Mouse (Mus musculus): ENCODE measurements at regions not wholly inside any gene's neighbourhood (a gene's known extent, or its start where the extent isn't known, plus 50 kb on each side); places are given as distances from the start of the nearest gene placed in this dataset.

GRCm38 (mm10) chr10:117440225-117440976, 60.6 kb upstream of the Cpsf6 start:
- H3K27me3 ChIP-seq (replicated peaks; ENCODE audit: control insufficient read depth, insufficient read depth, low read length) = 0 out of 2 replicates have a peak, but pooled peaks cover 3% of the 10 kb centered on the region
- H3K9me3 ChIP-seq (replicated peaks; ENCODE audit: control insufficient read depth, low read length) = no peaks in the 10 kb centered on the region; the same call in 1 of the 2 replicates
- peaks cover 4% of the 10 kb centered on the region; the same call in 1 of the 2 replicates for H3K4me1 ChIP-seq (ENCODE audit: control insufficient read depth, insufficient read depth, low read length)
- 79% methylated on average over 9 of the region's 9 CpGs for WGBS
- no peak overlapping the region for H3K4me3 ChIP-seq (ENCODE audit: low read depth, low read length)
- no peak for ATAC-seq
- no peak for DNase-seq (ENCODE audit: low spot score)
- H3K27ac ChIP-seq (ENCODE audit: low read depth, low read length) = no peak overlapping the region
- H3K36me3 ChIP-seq (ENCODE audit: control insufficient read depth, insufficient read depth, low read length) = no peaks in the 10 kb centered on the region
- no peak overlapping the region for H3K4me2 ChIP-seq (ENCODE audit: low read length)
- H3K9ac ChIP-seq (ENCODE audit: low read length) = no peak overlapping the region

GRCm38 (mm10) chr10:117439206-117440110, 59.6 kb upstream of the Cpsf6 start:
- Histone ChIP-seq H3K9ac (ENCODE audit: low read length) (no peak overlapping the region), H3K4me3 (ENCODE audit: low read depth, low read length) (no peak overlapping the region), H3K4me2 (ENCODE audit: low read length) (no peak overlapping the region), H3K4me1 (ENCODE audit: control insufficient read depth, insufficient read depth, low read length) (peaks cover 9% of the 10 kb centered on the region), H3K27me3 (replicated peaks; ENCODE audit: control insufficient read depth, insufficient read depth, low read length) (0 out of 2 replicates have a peak, but pooled peaks cover 3% of the 10 kb centered on the region), H3K36me3 (ENCODE audit: control insufficient read depth, insufficient read depth, low read length) (no peaks in the 10 kb centered on the region), H3K9me3 (replicated peaks; ENCODE audit: control insufficient read depth, low read length) (no peaks in the 10 kb centered on the region; the same call in 1 of the 2 replicates), H3K27ac (ENCODE audit: low read depth, low read length) (no peak overlapping the region)
- DNase-seq (ENCODE audit: low spot score) = no peak
- no peak for ATAC-seq
- WGBS = 93% methylated on average over 3 of the region's 3 CpGs

GRCm38 (mm10) chr10:117438614-117439193, 58.9 kb upstream of the Cpsf6 start:
- ATAC-seq = no peak
- Histone ChIP-seq H3K27me3 (replicated peaks; ENCODE audit: control insufficient read depth, insufficient read depth, low read length) (0 out of 2 replicates have a peak, but pooled peaks cover 3% of the 10 kb centered on the region), H3K9ac (ENCODE audit: low read length) (no peak overlapping the region), H3K4me1 (ENCODE audit: control insufficient read depth, insufficient read depth, low read length) (peaks cover 9% of the 10 kb centered on the region), H3K4me2 (ENCODE audit: low read length) (no peak overlapping the region), H3K9me3 (replicated peaks; ENCODE audit: control insufficient read depth, low read length) (no peaks in the 10 kb centered on the region; the same call in 1 of the 2 replicates), H3K4me3 (ENCODE audit: low read depth, low read length) (no peak overlapping the region), H3K27ac (ENCODE audit: low read depth, low read length) (no peak overlapping the region), H3K36me3 (ENCODE audit: control insufficient read depth, insufficient read depth, low read length) (no peaks in the 10 kb centered on the region)
- WGBS = 88% methylated on average over 3 of the region's 3 CpGs
- DNase-seq (ENCODE audit: low spot score) = no peak

- Histone ChIP-seq H3K4me2 (ENCODE audit: low read length) (no peak overlapping the region), H3K9me3 (replicated peaks; ENCODE audit: control insufficient read depth, low read length) (no peaks in the 10 kb centered on the region; the same call in 1 of the 2 replicates), H3K9ac (ENCODE audit: low read length) (no peak overlapping the region), H3K4me1 (ENCODE audit: control insufficient read depth, insufficient read depth, low read length) (peaks cover 9% of the 10 kb centered on the region), H3K36me3 (ENCODE audit: control insufficient read depth, insufficient read depth, low read length) (no peaks in the 10 kb centered on the region), H3K4me3 (ENCODE audit: low read depth, low read length) (no peak overlapping the region), H3K27ac (ENCODE audit: low read depth, low read length) (no peak overlapping the region), H3K27me3 (replicated peaks; ENCODE audit: control insufficient read depth, insufficient read depth, low read length) (0 out of 2 replicates have a peak, but pooled peaks cover 3% of the 10 kb centered on the region)
- DNase-seq (ENCODE audit: low spot score) (no peak), ATAC-seq (no peak)
- 93% methylated on average over 2 of the region's 2 CpGs for WGBS
Measured at GRCm38 (mm10) chr10:117437970-117438369, 58.2 kb upstream of the Cpsf6 start.

DNA sequence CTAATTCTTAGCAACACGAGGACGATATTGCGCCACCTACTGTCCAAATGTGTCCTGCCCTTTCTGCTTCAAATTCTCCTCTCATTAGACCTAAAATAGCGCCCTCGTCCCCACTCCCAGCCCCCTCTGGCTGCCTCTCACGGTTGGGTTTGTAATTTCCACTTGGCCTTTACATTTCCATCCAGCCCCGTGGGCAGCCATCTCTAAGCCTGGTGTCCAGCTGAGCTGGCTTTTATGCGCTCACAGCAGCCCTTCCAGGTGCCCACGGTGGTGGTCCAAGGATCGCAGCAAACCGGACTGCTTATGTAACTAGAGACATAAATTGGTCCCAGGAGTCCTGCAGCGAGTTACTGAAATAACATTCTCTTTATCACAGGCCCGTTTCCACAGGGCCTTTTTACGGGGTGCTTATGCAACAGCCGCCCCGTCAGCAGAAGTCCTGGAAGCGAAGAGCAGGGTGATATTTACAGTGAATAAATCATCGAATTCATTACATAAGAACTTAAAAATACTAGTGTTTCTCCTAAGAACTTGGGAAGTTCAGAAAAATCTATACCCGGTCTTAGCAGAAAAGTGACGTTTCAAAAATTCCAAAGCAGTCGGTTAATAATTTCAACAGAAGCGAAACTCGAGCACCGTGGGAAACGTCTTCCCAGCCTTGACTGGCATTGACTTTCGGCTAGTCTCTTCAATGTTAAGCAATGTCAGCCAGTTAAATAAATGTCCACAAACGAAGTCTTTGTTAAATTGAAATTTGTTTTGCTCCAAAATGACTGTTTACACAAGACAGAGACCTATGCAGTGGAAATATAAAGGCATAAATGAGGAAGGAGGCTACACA, 57.3 kb upstream of the Cpsf6 start:
- peak; percentile 65 for DNase-seq (ENCODE audit: low spot score)
- 44% methylated on average over 27 of the region's 27 CpGs for whole genome bisulfite sequencing
- Histone ChIP-seq H3K27me3 (replicated peaks; ENCODE audit: control insufficient read depth, insufficient read depth, low read length) (0 out of 2 replicates have a peak, but pooled peaks cover 3% of the 10 kb centered on the region), H3K4me2 (ENCODE audit: low read length) (no peak overlapping the region), H3K9ac (ENCODE audit: low read length) (no peak overlapping the region), H3K27ac (ENCODE audit: low read depth, low read length) (no peak overlapping the region), H3K9me3 (replicated peaks; ENCODE audit: control insufficient read depth, low read length) (no peaks in the 10 kb centered on the region), H3K36me3 (ENCODE audit: control insufficient read depth, insufficient read depth, low read length) (no peaks in the 10 kb centered on the region), H3K4me1 (ENCODE audit: control insufficient read depth, insufficient read depth, low read length) (peaks cover 9% of the 10 kb centered on the region), H3K4me3 (ENCODE audit: low read depth, low read length) (no peak overlapping the region)
- ATAC-seq = no peak

- no peaks in the 10 kb centered on the region for H3K9me3 ChIP-seq (replicated peaks; ENCODE audit: control insufficient read depth, low read length)
- no peak for DNase-seq (ENCODE audit: low spot score)
- 69% methylated on average over 8 of the region's 8 CpGs for WGBS
Measured at GRCm38 (mm10) chr10:117436308-117436874, 56.6 kb upstream of the Cpsf6 start.

GRCm38 (mm10) chr10:117435734-117436121, 55.9 kb upstream of the Cpsf6 start:
- Histone ChIP-seq H3K4me1 (ENCODE audit: control insufficient read depth, insufficient read depth, low read length) (peaks cover 5% of the 10 kb centered on the region), H3K9ac (ENCODE audit: low read length) (no peak overlapping the region), H3K27me3 (replicated peaks; ENCODE audit: control insufficient read depth, insufficient read depth, low read length) (0 out of 2 replicates have a peak, but pooled peaks cover 3% of the 10 kb centered on the region), H3K9me3 (replicated peaks; ENCODE audit: control insufficient read depth, low read length) (no peaks in the 10 kb centered on the region), H3K36me3 (ENCODE audit: control insufficient read depth, insufficient read depth, low read length) (no peaks in the 10 kb centered on the region), H3K27ac (ENCODE audit: low read depth, low read length) (no peak overlapping the region), H3K4me3 (ENCODE audit: low read depth, low read length) (no peak overlapping the region), H3K4me2 (ENCODE audit: low read length) (peak overlapping the region; percentile 51)
- ATAC-seq (peak; percentile 11; the same call in 1 of the 2 replicates), DNase-seq (ENCODE audit: low spot score) (no peak)
- 56% methylated on average over 12 of the region's 12 CpGs for WGBS

More at GRCm38 (mm10) chr10:117436308-117436874, 56.6 kb upstream of the Cpsf6 start:
- no peak for ATAC-seq
- Histone ChIP-seq H3K36me3 (ENCODE audit: control insufficient read depth, insufficient read depth, low read length) (no peaks in the 10 kb centered on the region), H3K4me2 (ENCODE audit: low read length) (no peak overlapping the region), H3K4me3 (ENCODE audit: low read depth, low read length) (no peak overlapping the region), H3K27me3 (replicated peaks; ENCODE audit: control insufficient read depth, insufficient read depth, low read length) (0 out of 2 replicates have a peak, but pooled peaks cover 3% of the 10 kb centered on the region), H3K27ac (ENCODE audit: low read depth, low read length) (no peak overlapping the region), H3K4me1 (ENCODE audit: control insufficient read depth, insufficient read depth, low read length) (peaks cover 9% of the 10 kb centered on the region), H3K9ac (ENCODE audit: low read length) (no peak overlapping the region)

Measured in forebrain, embryonic 14.5 days (tissue).